Mouse (Mus musculus) ES-Bruce4 (cell line): ENCODE data around the gene Parp14. TPM values are rescaled to one million over a fixed set of nuclear protein-coding genes. Genes with fewer than 3 reads are reported as not detected.

Source experiments
- H3K27ac ChIP-seq: 2 replicates; pipeline ENCODE4 v1.5.1; 2012; ENCODE audit warnings: low read length, inconsistent platforms; ENCODE audit not compliant: insufficient read depth
- H3K27me3 ChIP-seq: 2 replicates; pipeline ENCODE4 v1.6.1; 2012; ENCODE audit warnings: mild to moderate bottlenecking, low read length, inconsistent platforms; ENCODE audit not compliant: control insufficient read depth, poor library complexity, insufficient read depth, severe bottlenecking
- H3K36me3 ChIP-seq: 2 replicates; pipeline ENCODE4 v1.6.1; 2012; ENCODE audit warnings: inconsistent platforms, mild to moderate bottlenecking, low read length, moderate library complexity; ENCODE audit not compliant: control insufficient read depth, poor library complexity, insufficient read depth, severe bottlenecking
- H3K4me1 ChIP-seq: one replicate; pipeline ENCODE4 v1.8.1; 2011; ENCODE audit warnings: low read length; ENCODE audit not compliant: control insufficient read depth, insufficient read depth
- H3K4me3 ChIP-seq: 2 replicates; pipeline ENCODE4 v1.5.1; 2011; ENCODE audit warnings: low read depth, mild to moderate bottlenecking, low read length
- H3K9ac ChIP-seq: 2 replicates; pipeline ENCODE4 v1.6.1; 2012; ENCODE audit warnings: low read depth, mild to moderate bottlenecking, inconsistent platforms; ENCODE audit not compliant: poor library complexity, severe bottlenecking
- H3K9me3 ChIP-seq: replicated peaks from 2 replicates; pipeline ENCODE4 v1.6.1; 2012; ENCODE audit warnings: mild to moderate bottlenecking, low read length, inconsistent platforms; ENCODE audit not compliant: control insufficient read depth, poor library complexity, insufficient read depth, severe bottlenecking
- CTCF ChIP-seq: IDR thresholded peaks from one replicate; pipeline ENCODE4 v1.8.1; 2011; ENCODE audit warnings: low read depth, low read length
- EP300 ChIP-seq: IDR thresholded peaks from 2 replicates; pipeline ENCODE4 v1.6.1; 2011; ENCODE audit warnings: low read depth, low read length; ENCODE audit not compliant: insufficient read depth
- POLR2A ChIP-seq: IDR thresholded peaks from one replicate; pipeline ENCODE4 v1.8.1; 2011; ENCODE audit warnings: low read length; ENCODE audit not compliant: insufficient read depth
- polyA plus RNA-seq: library from polyadenylated mRNA; stranded (reverse); fragments of >200 nt; gene quantifications from 2 replicates; pipeline ENCODE4 v1.2.4, GENCODE M21; 2011; ENCODE audit warnings: low read depth; ENCODE audit not compliant: missing spikeins, insufficient read depth, insufficient read length

The Parp14 gene
- 5.4 and 5.7 TPM in 2 replicates for polyA plus RNA-seq

DNA sequence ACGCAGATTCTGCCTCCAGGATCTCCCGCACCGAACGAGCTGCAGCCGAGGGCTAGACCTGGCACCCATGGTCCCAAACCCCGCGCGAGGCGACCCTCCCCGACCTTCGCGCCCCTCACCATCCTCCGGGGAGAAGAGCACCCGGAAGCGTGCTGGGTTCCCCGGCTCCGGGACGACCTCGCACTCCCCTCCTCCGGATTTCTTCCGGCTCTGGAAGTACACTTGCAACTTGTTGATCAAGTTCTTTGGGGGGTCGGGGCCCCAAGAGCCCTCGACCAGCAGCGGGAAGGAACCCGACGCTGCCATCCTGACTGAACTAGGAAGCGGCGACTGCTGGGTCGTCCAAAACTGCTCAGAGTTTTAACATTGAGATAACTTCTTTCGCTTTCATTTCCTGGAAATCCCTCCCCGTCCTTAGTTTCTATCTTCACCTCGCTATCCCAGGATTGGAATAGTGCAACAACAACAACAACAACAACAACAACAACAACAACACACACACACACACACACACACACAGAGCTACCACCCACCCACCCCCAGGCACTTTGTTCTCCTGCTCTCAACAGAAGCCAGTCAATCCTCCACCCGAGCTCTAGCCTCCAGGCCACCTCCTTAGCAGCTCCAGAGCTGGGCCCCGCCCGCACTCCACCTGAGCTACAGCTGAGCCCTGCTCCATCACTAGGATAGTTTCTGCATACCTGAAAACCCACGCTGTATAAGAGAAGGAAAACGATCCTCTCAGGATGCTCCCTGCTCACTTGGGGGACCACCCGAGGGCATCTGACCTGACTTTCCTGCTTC is at the start of gene Parp14:
TSS of gene Parp14 (minus strand) at position 497 of the 804 bp plus-strand sequence.
- H3K36me3 ChIP-seq = no peaks in the 10 kb centered on the region
- peak within 1 kb of the TSS; percentile 77 for H3K9ac ChIP-seq
- TF ChIP-seq CTCF (no peak), POLR2A (no peak), EP300 (no peak)
- peaks cover 10% of the 10 kb centered on the region for H3K4me1 ChIP-seq
- H3K27me3 ChIP-seq = no peaks in the 10 kb centered on the region
- no peaks in the 10 kb centered on the region for H3K9me3 ChIP-seq
- H3K27ac ChIP-seq = peak within 1 kb of the TSS; percentile 14; the same call in 1 of the 2 replicates
- peak within 1 kb of the TSS; percentile 74 for H3K4me3 ChIP-seq

DNA sequence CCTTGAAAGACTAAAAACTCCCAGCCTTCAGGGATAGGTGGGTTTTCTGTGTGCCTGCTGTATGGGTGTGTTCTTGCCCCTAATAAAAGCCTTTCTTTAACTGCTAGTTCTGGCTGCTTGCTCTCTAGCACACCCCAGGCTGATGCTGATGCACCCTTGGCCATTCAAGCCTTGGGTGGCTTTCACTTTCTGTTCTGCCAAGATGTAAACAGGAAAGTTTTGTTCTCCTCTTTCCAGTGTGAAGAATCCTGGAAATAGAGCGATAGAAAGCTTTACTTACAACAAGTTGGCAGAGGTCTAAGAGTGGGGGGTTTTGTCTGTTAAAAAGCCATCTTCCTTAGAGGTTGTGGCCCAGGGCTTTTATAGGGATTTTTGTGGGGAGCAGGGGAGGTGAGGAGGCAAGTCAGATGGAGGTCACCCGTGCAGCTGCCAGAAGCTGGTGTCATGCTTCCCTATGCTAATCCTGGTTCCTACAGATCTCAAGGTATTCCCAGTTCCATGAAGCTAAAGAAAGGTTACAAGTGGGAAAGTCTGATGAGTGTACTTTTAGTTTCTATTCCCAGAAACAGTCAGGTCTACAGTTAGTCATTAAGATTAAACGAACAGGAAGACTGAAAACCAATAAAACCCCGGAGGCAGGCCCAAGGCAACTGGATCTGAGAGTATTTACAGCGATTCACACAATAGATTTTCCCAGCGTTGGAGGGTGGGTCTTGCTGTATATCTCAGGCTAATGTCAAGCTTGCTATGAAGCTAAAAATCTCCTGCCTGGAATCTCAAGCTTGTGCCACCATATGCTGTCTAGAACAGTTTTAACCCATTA is 47.6 kb upstream of the Parp14 start:
- H3K4me3 ChIP-seq = no peak overlapping the region
- no peaks in the 10 kb centered on the region for H3K36me3 ChIP-seq
- no peaks in the 10 kb centered on the region for H3K4me1 ChIP-seq
- no peak overlapping the region for H3K9ac ChIP-seq
- H3K9me3 ChIP-seq = no peaks in the 10 kb centered on the region
- no peak for TF ChIP-seq POLR2A
- peak overlapping the region; percentile 24; the same call in 1 of the 2 replicates for H3K27ac ChIP-seq
- no peaks in the 10 kb centered on the region for H3K27me3 ChIP-seq

DNA sequence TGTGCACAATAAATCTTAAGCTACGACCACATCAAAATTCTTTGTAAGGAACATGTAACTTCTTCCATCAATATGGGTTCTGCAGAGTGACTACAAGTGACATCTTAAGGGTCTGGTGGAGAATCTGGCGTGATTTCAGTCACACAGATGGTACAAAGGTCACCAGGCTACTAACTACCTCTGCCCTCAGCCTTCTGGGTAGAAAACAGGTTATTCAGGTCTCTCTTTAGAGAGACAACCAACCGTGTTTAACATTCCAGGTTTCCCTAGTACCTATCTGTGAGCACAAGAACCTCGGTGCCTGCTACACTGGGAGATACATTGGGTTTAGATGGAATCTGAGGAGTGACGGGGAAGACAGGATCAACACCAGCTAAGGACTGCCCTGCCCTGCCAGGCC is 43.0 kb upstream of the Parp14 start:
- TF ChIP-seq CTCF = no peak
- TF ChIP-seq POLR2A = no peak
- TF ChIP-seq EP300 = no peak
- H3K9ac ChIP-seq = no peak overlapping the region
- 0 out of 2 replicates have a peak, but pooled peaks cover 3% of the 10 kb centered on the region for H3K9me3 ChIP-seq
- no peaks in the 10 kb centered on the region for H3K4me1 ChIP-seq
- H3K27ac ChIP-seq = no peak overlapping the region
- H3K27me3 ChIP-seq = no peaks in the 10 kb centered on the region
- no peaks in the 10 kb centered on the region for H3K36me3 ChIP-seq
- no peak overlapping the region for H3K4me3 ChIP-seq

DNA sequence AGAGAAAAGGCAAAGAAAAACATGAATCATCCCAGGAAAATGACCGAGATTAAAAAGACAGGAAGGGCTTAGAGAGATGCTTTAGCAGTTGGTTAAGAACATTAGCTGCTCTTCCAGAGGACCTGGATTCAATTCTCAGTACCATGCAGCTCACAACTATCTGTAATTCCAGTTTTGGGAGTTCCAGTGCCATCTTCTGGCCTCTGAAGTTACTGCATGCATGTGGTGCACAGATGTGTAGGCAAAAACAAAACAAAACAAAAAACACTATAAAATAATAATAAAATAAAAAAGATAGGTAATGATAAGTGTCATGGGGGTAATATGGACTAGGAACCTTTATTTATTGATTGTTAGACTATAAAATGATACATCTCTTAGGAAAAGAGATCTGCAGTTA is 42.2 kb upstream of the Parp14 start:
- no peaks in the 10 kb centered on the region for H3K4me1 ChIP-seq
- 0 out of 2 replicates have a peak, but pooled peaks cover 3% of the 10 kb centered on the region for H3K9me3 ChIP-seq
- no peak overlapping the region for H3K4me3 ChIP-seq
- H3K9ac ChIP-seq = no peak overlapping the region
- no peaks in the 10 kb centered on the region for H3K36me3 ChIP-seq
- TF ChIP-seq EP300 (no peak), POLR2A (no peak), CTCF (peak; percentile 27)
- H3K27ac ChIP-seq = no peak overlapping the region
- H3K27me3 ChIP-seq = no peaks in the 10 kb centered on the region

DNA sequence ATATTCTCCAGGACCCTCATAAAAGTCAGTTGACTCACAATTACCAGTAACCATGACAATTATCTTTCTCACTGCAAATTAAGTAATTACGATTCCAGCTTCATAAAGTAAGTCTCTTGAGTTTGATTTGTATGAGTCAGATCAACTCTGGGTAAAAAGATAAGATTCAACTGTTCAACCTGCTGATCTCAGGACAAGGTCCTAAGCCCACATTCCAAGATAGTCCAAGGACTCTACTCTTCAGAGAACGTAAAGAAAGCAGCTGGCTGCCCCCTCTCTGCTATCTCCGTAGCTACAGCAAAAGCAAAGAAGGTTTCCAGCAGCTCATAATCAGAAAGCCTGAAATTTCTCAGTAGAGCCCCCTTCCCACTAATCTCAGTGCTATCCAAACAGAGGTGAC is 40.1 kb upstream of the Parp14 start:
- no peak overlapping the region for H3K9ac ChIP-seq
- no peaks in the 10 kb centered on the region for H3K27me3 ChIP-seq
- no peaks in the 10 kb centered on the region for H3K4me1 ChIP-seq
- no peak for TF ChIP-seq POLR2A
- no peak for TF ChIP-seq EP300
- 0 out of 2 replicates have a peak, but pooled peaks cover 3% of the 10 kb centered on the region for H3K9me3 ChIP-seq
- H3K4me3 ChIP-seq = no peak overlapping the region
- no peaks in the 10 kb centered on the region for H3K36me3 ChIP-seq
- no peak overlapping the region for H3K27ac ChIP-seq
